Mouse (Mus musculus): ENCODE measurements at regions not wholly inside any gene's neighbourhood (a gene's known extent, or its start where the extent isn't known, plus 50 kb on each side); places are given as distances from the start of the nearest gene placed in this dataset.

DNA sequence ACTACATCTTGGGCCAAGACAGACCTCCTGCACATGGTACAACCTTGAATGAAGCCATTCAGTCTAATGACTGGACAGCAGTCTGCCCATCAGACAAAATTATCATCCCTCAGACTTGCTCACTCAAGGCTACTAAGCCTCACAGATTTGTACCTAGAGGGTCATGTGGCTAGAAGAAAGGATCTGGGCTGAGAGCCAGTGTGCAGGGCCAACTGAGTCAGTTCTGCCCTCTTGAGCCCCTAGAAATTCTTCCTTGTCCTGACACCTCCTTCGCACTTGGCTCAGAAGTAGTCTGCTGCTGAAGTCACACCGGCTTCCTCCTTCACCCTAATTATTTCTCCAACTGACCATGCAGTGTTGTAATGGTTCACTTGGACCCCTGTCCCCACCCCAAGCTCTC is 207.5 kb downstream of the Qk start:
- TF ChIP-seq POLR2A (IDR thresholded peaks at IDR 0.05; ENCODE audit: insufficient read depth, low read length) (no peak), CTCF (IDR thresholded peaks at IDR 0.05; ENCODE audit: low read depth, low read length) (no peak), EP300 (IDR thresholded peaks at IDR 0.05; ENCODE audit: insufficient read depth, low read depth, low read length) (no peak)

Data from ES-Bruce4 (cell line).